Mouse (Mus musculus) heart, adult 18-20 months (tissue): Measurements from ENCODE around the gene Clec11a. TPM values are rescaled to one million over a fixed set of nuclear protein-coding genes. Genes with fewer than 3 reads are reported as not detected.

Experiments
- DNase-seq, 2 experiments: peaks; one replicate each; pipeline ENCODE4 v3.0.0; 2021 to 2022; ENCODE audit warnings: mixed read lengths in 1 of 2
- long read RNA-seq, 2 experiments: library from polyadenylated mRNA; stranded (forward); transcript quantifications; one replicate each; pipeline ENCODE4 v2.0.0; 2021
- total RNA-seq, 2 experiments: library from RNA; stranded (reverse); gene quantifications; 2 replicates each; pipeline ENCODE4 v1.2.3; 2021

The Clec11a gene
- total RNA-seq = under 1 TPM; 0.69 to 0.87 TPM
- long read RNA-seq, experiment 1, partial matches to known transcripts = 0 of 2 reads
- long read RNA-seq, experiment 1, other reads (novel, unspliced or antisense) = 2 of 2 reads
- long read RNA-seq, experiment 2, partial matches to known transcripts = 1 of 7 reads
- long read RNA-seq, experiment 2, other reads (novel, unspliced or antisense) = 6 of 7 reads

DNA sequence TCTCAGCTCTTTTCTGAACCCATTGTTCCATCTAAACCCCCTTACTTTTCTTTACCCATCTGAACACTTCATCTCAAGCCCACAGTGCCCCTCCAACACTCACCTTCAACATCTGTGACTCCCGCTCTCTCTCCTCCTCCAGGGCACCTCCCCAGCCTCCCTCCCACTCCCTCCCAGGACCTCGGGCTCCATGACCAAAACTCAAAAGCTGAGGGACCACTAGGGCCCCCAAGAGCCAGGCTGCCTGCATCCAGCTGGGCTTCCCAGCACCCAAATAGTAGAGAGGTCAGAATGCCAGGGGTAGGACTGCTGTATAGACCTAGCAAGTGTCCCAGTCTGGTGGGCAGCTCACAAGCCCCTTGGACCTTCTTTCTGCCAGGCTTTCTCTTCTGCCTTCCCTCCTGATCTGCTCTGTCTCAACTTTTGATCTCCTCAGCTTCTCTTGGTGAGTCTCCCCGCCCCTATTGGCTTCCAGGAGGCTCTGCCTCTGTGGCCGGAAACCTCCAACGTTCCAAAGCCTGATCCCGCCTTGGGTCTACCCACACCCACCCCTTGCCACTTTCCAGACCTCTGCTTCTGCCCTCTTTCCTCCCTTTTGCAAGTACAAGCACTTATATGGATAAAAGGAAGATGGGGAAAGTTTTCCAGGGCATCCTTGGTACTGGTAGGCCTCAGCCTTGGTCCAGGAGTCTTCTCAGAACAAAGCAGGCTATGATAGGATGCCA, at the start of gene Clec11a:
TSS of gene Clec11a (minus strand) at position 387 of the 725 bp plus-strand sequence.
- DNase-seq = peak in 1 of 2 experiments; percentile 27

DNA sequence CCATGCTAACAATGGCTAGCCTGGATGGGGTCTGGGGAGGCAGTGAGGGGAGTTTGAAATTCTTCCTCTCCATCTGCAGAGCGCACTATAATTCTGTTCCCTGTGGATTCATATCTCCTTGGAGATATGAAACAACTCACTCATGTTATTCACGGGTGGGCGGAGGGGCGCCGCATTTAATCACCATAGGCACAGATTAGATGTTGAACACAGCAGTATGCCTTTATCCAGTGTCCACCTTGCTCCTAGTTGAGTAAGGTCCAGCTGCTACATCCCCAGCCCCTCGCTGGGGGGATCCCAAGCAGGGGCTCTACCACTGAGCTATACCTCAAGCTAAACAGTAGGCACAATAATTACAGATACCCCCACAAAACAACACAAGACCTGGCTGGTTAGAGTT, 48.7 kb upstream of the Clec11a start:
- DNase-seq = no peak

DNA sequence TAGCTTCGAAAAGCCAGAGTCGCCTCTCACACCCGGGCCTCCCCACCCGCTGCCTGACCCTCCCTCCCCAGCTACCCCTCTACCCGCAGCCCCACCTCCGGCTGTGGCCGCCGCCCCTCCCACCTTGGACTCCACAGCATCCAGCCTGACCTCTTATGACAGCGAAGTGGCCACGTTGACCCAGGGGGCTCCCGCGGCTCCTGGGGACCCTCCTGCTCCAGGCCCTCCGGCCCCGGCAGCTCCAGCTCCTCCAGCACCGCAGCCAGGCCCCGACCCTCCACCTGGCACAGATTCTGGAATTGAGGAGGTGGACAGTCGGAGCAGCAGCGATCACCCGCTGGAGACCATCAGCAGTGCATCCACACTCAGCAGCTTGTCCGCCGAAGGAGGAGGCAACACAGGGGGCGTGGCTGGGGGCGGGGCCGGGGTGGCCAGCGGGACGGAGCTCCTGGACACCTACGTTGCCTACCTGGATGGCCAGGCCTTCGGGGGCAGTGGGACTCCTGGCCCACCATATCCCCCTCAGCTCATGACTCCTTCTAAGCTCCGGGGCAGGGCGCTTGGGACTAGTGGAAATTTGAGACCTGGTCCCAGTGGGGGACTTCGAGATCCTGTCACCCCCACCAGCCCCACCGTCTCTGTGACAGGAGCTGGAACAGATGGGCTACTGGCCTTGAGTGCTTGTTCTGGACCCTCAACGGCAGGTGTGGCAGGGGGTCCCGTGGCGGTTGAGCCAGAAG, 47.1 kb upstream of the Clec11a start:
- no peak for DNase-seq

DNA sequence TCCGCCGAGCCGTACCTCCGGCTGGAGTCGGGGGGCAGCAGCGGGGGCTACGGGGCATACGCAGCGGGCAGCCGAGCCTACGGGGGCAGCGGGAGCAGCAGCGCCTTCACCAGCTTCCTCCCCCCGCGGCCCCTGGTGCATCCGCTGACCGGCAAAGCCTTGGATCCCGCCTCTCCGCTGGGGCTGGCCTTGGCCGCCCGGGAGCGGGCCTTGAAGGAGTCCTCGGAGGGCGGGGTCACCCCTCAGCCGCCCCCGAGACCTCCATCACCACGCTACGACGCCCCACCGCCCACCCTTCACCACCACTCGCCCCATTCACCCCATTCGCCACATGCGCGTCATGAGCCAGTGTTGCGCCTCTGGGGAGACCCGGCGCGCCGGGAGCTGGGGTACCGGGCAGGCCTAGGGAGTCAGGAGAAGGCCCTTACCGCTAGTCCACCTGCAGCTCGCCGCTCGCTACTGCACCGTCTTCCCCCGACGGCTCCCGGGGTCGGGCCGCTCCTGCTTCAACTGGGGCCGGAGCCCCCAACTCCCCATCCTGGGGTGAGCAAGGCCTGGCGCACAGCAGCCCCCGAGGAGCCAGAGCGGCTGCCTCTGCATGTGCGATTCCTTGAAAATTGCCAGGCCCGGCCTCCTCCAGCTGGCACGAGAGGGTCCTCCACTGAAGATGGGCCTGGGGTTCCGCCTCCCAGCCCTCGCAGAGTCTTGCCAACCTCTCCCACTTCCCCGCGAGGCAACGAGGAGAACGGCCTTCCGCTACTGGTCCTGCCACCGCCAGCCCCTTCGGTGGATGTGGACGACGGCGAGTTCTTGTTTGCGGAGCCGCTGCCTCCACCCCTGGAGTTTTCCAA, 46.3 kb upstream of the Clec11a start:
- no peak for DNase-seq

DNA sequence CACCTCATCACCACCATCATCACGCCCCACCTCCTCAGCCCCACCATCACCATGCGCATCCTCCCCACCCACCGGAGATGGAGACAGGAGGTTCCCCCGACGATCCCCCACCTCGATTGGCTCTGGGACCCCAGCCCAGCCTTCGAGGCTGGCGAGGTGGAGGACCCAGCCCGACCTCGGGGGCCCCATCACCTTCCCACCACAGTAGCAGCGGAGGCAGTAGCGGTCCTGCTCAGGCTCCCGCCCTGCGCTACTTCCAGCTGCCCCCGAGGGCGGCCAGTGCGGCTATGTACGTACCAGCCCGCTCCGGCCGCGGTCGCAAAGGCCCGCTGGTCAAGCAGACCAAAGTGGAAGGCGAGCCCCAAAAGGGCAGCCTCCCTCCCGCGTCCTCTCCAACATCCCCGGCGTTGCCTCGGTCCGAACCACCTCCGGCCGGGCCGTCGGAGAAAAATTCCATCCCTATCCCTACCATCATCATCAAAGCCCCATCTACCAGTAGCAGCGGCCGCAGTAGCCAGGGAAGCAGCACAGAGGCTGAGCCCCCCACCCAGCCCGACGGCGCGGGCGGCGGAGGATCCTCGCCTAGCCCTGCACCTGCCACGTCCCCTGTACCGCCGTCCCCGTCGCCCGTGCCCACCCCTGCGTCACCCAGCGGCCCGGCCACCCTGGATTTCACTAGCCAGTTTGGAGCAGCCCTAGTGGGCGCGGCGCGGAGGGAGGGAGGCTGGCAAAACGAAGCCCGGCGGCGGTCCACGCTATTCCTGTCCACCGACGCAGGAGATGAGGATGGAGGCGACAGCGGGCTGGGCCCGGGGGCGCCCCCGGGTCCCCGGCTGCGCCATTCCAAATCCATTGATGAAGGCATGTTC, 45.4 kb upstream of the Clec11a start:
- DNase-seq = no peak

DNA sequence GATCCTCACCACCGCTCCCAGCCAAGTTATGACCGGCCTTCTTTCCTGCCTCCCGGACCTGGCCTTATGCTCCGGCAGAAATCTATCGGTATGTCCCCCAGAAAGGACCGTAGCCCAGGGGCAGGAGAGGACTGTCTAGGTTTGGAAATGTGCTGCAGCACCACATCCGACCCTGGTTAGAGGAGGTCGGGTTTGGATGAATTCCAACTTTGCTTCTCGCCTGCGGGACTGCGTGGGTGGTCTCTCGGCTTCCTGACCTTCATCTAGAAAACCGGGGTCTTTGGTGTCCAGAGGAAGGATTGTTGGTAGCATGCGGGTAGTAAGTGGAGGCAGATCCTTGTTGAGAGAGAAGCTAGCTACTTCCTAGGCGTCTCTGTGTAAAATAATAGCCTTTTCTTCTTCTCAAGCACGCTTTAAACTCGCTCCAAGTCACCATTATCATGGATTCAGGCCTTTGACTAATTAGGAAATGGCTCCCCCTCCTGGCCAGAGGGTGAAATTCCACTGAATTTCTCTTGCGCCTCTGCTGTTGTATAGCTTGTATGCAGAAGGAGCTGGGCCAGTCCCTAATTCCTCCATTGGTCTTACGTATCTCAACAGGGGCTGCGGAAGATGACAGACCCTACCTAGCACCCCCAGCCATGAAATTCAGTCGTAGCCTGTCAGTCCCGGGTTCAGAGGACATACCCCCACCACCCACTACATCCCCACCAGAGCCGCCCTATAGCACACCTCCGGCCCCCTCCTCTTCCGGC, 44.4 kb upstream of the Clec11a start:
- peak; percentile 75 to 84 for DNase-seq

DNA sequence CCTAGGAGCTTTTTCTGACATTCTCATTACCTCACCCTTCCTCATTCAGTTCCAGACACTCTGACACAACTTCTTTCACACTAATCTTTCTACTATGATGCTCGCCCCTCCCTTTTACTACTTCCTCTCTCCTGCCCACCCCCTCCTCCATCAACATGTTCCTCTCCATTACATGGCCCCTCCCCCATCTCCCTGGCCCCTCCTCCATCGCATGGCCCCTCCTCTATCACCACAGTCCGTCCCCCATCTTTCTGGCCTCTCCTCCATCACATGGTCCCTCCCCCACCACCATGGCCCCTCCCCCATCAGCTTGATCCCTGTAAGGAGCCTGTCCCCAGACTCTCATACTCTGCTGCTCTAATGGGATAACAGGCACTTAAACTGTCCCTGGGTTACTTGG, 42.3 kb upstream of the Clec11a start:
- no peak for DNase-seq

DNA sequence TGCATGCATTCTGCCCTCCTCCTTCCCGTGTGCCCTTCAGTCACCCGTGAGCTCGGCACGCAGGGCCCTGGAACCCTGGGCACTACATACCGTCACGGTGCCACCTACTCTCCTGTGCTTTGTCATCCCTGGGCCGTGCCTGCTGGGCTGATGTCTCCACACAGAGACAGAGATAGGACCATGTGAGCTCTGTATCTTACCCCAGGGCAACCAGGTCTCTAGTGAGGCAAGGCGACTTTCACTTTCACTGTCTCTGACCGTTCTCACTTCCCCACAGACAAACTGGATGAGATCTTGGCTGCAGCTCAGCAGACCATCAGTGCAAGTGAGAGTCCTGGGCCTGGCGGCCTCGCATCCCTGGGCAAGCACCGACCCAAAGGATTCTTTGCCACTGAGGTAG, 37.9 kb upstream of the Clec11a start:
- no peak for DNase-seq

DNA sequence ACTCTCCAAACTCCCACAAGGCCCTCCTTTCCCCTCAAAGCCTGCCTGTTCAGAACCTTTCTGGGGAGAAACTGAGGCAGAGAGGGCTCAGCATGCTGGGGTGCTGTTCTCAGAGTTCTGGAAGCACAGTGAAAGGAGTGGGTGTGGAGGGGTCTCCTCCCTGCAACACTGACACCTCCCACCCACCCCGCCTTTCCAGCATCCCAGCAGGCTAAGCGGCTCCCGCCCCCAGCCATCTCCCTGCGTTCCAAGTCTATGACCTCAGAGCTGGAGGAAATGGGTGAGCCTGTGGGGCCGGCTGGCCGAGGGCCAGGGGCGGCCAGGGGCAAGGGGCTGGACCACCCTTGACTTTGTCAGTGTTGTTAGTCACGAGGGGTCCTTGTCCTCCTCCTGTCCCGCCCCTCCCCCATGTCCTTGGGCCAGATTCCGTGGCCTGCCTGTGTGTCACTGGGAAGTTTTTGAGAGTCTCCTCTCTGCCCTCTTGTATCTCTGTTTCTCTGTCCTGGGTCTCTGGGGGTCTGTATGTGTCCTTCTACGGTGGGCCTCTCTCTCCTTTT, 36.8 kb upstream of the Clec11a start:
- no peak for DNase-seq

DNA sequence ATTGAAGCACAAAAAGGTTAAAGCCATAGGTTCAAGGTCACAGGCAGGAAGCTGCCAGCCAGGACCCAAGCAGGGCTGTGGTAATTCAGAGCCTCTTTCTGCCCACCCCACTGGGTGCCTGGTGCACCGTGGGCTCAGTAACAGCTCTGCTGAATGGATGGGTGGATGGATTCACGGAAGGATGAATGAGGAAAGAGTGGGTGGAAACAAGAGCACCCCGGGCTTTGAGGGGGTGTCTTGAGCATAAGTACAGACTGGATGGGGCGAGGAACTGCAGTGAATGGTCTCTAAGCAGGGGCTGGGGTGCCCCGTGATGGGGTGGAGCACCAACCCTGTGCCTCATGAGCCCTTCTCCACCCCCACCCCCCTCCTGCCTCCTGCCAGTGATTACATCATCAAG, 35.0 kb upstream of the Clec11a start:
- no peak for DNase-seq

DNA sequence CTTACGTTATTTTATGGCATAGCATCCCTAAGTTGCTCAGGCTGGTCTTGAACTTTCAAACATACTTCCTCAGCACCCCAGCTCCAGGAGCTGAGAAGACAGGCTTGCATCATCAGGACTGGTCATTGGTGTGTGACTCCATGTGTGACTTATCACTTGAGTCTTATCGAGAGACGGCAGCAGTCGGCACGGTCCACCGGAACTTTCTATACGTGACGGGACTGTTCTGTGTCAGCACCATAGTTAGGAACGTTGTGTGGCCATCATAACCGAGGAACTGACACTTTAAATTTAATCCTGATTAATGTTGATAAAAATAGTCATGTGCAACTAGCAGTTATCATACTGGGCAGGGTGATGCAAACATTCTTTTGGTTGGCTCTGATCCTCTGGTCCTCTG, 34.4 kb upstream of the Clec11a start:
- no peak for DNase-seq

DNA sequence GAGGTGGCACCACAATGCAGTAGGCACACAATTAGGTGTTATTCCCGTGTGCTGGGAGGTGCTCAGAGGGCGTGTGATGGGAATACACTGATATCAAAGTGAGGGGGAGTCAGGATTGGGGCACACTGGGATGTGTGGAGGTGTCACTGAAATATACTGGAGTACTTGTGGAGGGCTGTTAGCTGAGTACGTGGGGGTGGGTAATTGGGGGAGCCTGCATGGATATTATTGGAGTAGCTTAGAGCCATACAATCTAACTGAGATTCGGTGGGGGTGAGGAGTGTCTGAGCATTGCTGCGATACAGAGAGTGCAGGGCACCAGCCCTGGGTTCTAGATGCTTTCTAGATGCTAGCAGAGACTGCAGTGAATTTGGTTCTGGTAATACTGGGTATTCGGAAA, 33.5 kb upstream of the Clec11a start:
- DNase-seq = no peak

DNA sequence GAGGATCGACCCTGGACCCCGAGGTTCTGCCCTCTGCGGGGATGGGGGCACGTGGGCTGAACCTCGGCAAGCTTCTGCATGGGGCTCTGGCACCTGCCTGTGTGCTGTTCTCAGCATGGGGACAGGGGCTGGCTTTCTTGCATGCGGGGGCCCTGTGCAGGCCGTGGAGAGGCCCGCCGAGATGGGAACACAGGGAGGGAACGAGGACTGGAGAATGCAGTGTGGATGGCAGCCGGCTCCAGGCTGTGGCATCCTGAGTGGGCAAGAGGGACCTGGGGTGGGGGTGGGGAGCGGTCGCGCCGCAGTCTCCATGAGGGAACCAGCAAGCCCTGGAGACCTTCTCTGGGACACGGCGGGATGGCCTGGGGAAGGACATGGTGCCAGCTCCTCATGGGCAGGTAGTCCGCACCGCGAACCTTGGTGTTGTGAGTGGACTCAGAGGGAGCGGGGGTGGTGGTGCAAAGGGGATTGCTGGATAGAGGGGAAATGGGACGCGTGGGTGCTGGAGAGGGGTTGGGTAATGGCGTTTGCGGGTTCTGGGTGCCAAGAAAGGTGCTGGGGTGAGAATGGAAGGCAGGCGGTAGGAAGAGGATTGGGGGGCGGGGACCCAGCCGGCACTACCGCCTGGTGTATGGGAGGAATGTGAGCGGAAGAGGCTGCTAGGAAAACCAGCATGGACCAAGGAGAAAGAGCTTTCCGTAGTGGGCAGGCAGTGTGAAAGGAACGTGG, 30.6 kb upstream of the Clec11a start:
- no peak for DNase-seq

DNA sequence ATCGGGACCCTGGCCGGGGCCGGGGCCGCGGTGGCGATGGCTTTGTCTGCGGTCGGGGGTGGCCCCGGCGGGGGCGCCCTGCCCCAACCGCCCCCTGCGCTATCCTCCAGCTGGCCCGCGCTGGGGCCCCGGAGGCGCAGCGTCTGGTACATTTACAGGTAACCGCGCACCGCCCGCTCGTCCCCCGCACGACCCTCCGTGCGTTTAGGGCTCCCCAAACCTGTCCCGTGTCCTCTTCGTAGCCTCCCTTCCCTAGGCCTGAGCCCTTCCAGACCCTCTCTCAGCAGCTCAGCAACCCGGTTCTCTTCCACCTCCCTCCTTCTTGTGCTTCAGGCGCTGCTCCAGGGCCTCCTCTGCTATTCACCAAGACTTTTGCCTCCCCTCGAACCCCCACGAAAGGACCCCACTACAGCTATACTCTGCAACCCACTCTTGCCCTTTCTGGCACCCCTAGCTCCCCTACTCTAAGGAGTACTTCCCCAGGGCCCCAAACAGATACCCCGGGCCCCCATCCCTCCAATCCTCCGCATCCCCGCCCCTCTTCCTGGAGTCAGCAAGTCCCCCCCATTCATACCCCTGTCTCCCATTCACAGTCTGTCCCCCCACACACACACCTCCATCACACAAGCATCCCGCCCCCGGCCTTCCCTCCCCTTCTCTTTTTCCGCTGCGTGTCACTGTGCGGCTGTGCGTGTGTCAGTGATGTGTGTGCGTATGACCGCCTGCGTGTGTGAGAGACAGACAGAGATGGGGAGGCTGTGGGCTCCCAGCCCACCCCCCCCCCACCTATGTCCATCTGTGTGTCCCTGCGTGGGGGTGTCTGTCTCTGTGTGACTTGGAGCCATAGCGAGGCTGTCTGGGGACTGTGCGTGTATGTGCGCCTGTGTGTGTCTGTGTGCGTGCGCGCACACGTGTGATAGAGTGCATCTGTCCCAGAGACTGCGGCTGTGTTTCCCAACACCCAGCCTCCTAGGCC, 29.6 kb upstream of the Clec11a start:
- DNase-seq = no peak

DNA sequence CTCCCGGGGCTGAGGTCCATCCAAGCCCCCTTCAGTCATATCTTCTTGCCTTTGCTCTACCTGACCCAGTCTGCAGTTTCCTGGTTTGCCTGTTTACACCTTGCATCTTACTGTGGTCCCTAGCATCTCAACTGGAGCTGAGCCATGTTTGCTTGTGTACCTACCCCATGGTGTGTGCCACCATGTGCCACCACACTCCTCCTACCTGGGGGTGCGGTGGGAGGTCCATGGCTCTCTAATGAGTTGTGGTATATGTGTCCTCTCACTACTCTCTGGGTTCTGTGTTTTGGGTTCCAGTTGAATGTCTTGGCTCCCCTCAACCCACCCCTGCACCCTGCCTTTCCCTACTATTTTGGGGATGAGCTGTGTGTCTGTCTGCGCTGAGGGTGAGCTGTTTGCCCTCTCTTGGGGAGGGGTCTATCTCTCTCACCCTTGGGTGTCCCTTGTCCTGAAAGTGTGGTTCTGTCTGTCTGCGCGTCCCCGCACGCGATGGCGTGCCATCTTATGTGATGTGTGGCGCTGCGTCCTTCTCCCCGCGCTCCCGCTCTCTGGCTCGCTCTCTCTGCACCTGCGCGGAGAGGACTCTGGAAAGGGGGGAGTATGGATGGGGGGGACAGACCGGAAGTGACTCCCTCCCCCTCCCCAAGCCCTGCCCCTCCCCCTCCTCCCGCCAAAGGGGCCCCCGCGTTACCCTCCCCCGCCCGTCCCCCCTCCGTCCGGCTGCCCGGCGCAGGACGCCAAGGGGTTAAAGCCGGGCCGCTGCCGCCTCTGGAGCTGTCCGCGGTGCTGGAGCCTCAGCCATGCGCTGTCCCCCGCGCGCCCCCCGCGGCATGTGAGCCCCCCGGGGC, 28.6 kb upstream of the Clec11a start:
- no peak for DNase-seq

DNA sequence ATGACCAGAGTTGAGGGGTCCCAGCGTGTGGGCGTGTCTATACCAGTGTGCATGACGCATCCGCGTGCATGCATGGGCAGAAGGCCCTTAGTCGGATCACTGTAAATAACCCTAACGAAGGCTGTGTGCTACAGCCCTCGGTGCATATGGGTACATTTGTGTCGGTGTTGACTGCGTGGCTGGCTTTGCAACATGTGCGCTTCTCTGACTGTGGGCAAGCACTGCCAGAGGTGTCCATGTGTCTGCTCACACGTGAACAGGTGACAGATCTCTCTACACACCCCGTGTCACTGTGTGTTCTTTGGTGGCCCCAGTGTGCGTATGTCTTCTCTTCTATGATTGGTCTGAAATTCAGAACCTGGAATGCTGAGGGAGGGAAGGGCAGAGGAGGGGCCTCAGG, 27.4 kb upstream of the Clec11a start:
- DNase-seq = no peak

DNA sequence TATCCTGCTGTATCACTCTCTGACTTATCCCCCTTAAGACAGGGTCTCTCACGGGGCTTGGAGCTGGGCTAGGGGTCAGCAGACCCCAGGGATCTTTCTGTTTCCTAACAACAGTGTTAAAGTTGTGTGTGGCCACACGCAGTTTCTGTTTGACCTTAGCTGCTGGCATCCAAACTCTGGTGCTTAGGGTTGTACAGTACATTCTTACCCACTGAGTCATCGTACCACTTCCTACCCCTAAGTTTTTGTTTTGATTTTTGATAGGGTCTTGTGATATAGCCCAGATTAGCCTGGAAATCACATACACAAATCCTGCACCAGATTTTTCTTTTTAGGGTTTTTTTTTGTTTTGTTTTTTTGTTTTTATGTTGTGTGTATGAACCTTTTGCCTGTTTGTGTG, 25.6 kb upstream of the Clec11a start:
- no peak for DNase-seq

DNA sequence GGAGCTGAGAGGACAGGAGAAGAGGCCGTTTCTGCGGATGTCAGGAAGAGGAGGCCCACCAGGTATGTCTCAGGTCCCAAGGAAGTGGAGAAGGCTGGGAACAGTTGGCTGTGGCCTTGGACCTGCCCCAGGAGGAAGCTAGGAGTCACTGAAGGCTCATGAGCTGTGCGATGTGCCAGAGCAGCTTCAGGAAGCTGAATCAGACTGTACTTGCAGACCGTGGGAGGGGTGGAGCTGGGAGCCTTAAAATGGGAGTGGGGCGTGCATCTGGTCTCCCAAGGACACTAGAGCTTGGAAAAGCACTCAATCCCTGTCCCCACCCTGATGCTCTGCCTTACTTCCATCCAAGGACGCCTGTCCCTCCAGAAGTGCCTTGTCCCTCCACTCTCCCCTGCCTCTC, 19.9 kb upstream of the Clec11a start:
- DNase-seq = no peak
